Mouse (Mus musculus): ENCODE data around the gene Gm20388.

- TF ChIP-seq POLR2A (IDR thresholded peaks at IDR 0.05; ENCODE audit: low read depth, low read length) (no peak), CTCF (conservative IDR thresholded peaks at IDR 0.05; ENCODE audit: insufficient read depth, insufficient read length, low read depth, low read length) (no peak)
Measured at GRCm38 (mm10) chr8:120510035-120510416, 599.4 kb downstream of the Gm20388 start.

Data from kidney, adult 2 months (tissue).